Mouse (Mus musculus) lung, postnatal 0 days (tissue): ENCODE measurements around the gene Npas3.

Source experiments
- CTCF ChIP-seq: IDR thresholded peaks from 2 replicates; pipeline ENCODE4 v1.5.1; 2016; ENCODE audit warnings: antibody characterized with exemption, mild to moderate bottlenecking
- EP300 ChIP-seq: IDR thresholded peaks from 2 replicates; pipeline ENCODE4 v1.6.1; 2016; ENCODE audit warnings: antibody characterized with exemption, mild to moderate bottlenecking, control low read depth

DNA sequence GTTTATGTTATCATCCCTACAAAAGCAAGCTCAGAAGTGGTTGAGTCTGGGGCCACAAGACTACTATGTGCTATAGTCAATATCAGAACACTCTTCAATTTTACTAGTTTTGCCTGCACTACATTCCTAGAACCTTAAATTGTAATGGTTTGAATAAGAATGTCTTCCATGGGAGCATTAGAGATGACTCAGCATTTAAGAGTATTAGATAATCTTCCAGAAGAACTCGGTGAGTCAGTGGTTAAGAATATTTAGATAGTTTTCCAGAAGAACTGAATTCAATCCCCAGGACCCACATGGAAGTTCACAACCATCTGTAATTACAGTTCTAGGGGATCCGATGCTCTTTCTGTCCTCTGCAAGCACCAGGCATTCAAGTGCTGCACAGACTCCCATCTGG, 280.9 kb downstream of the Npas3 start:
- TF ChIP-seq CTCF (no peak), EP300 (no peak)
